Mouse (Mus musculus) gastrocnemius, postnatal 25 days (tissue): ENCODE data around the gene Entpd5. TPM values are rescaled to one million over a fixed set of nuclear protein-coding genes. Genes with fewer than 3 reads are reported as not detected.
"Not testable (repeated sequence)": the region's sequence is repeated elsewhere in the genome, so short reads cannot be mapped to it uniquely, and the experiment has no call there.

ENCODE experiments used
- DNase-seq: peaks from one replicate; pipeline ENCODE4 v3.0.0; 2022
- total RNA-seq, 2 experiments: library from RNA; stranded (reverse); gene quantifications; 1 replicate in 1 of 2; 2 replicates in 1 of 2; pipeline ENCODE4 v1.2.3; 2021

The Entpd5 gene
- total RNA-seq, 2 experiments from 2014 or later = 11.3 to 16.7 TPM

- no peak for DNase-seq
Measured at GRCm38 (mm10) chr12:84399135-84399534, 9.7 kb downstream of the Entpd5 start.

- DNase-seq = no peak
Measured at GRCm38 (mm10) chr12:84398629-84399028, 10.2 kb downstream of the Entpd5 start.

- no peak for DNase-seq
Measured at GRCm38 (mm10) chr12:84397685-84398084, 11.1 kb downstream of the Entpd5 start.

- DNase-seq = no peak
Measured at GRCm38 (mm10) chr12:84396947-84397679, 11.7 kb downstream of the Entpd5 start.

GRCm38 (mm10) chr12:84393847-84394246 is 15.0 kb downstream of the Entpd5 start:
- no peak for DNase-seq

- no peak for DNase-seq
Measured at GRCm38 (mm10) chr12:84392681-84393080, 16.1 kb downstream of the Entpd5 start.

- no peak for DNase-seq
Measured at GRCm38 (mm10) chr12:84390336-84390735, 18.5 kb downstream of the Entpd5 start.

- DNase-seq = no peak
Measured at GRCm38 (mm10) chr12:84388774-84389400, 19.9 kb downstream of the Entpd5 start.

- DNase-seq = no peak
Measured at GRCm38 (mm10) chr12:84388097-84388496, 20.7 kb downstream of the Entpd5 start.

- DNase-seq = no peak
Measured at GRCm38 (mm10) chr12:84385408-84385807, 23.4 kb downstream of the Entpd5 start.

- DNase-seq = no peak
Measured at GRCm38 (mm10) chr12:84384644-84385081, 24.2 kb downstream of the Entpd5 start.

- no peak for DNase-seq
Measured at GRCm38 (mm10) chr12:84382369-84382768, 26.5 kb downstream of the Entpd5 start.

- no peak for DNase-seq
Measured at GRCm38 (mm10) chr12:84373831-84374481, 34.9 kb downstream of the Entpd5 start.

- no peak for DNase-seq
Measured at GRCm38 (mm10) chr12:84371647-84372046, 37.2 kb downstream of the Entpd5 start.

GRCm38 (mm10) chr12:84366971-84367370 is 41.9 kb downstream of the Entpd5 start:
- no peak for DNase-seq

GRCm38 (mm10) chr12:84365137-84365536 is 43.7 kb downstream of the Entpd5 start:
- DNase-seq = no peak

- no peak for DNase-seq
Measured at GRCm38 (mm10) chr12:84364291-84364690, 44.5 kb downstream of the Entpd5 start.

- DNase-seq = no peak
Measured at GRCm38 (mm10) chr12:84362872-84363271, 46.0 kb downstream of the Entpd5 start.

GRCm38 (mm10) chr12:84361555-84362489 is 47.0 kb downstream of the Entpd5 start, which contains the start of the genes Coq6 and Fam161b:
Gene Coq6, plus strand, starts transcription at chr12:84361657.
Gene Fam161b, minus strand, starts transcription at chr12:84361833.
- peak; percentile 93 for DNase-seq

GRCm38 (mm10) chr12:84358699-84359098 is 50.1 kb downstream of the Entpd5 start:
- not testable (repeated sequence) for DNase-seq

- no peak for DNase-seq
Measured at GRCm38 (mm10) chr12:84347192-84347591, 61.6 kb downstream of the Entpd5 start.
